Mouse (Mus musculus): ENCODE results near the gene Klrb1b.

Klrb1b gene

GRCm38 (mm10) chr6:128826132-128826531 is at the start of gene Klrb1b, which contains the start of gene Gm44511:
Gene Klrb1b, minus strand, starts transcription at chr6:128826331.
Gene Gm44511, minus strand, starts transcription at chr6:128826315.
- no peak for DNase-seq (ENCODE audit: low read depth)

DNA sequence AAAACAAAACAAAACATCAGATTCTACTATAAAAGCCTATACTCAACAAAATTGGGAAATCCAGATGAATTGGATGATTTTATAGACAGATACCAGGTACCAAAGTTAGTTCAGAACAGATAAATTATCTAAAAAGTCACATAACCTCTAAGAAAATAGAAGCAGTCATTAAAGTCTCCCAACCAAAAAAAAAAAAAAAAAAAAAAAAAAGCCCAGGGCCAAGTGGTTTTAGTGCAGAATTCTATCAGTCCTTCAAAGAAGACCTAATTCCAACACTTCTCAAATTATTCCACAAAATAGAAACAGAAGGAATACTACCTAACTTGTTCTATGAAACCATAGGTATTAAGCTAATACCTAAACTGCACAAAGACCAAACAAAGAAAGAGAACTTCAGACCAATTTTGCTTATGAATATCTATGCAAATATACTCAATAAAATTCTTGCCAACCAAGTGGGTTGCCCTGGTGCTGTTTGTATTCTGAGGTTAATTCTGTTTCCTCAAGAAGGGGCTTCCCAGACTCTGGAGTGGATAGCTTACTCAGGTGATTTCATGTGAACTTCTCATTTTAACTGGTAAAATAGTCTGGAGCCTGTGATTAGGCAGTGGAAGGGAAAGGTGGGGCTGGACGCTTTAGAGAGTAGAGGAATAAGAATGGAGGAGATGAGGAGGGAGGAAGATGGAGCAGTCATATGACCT is 45.9 kb upstream of the Klrb1b start:
- no peak for DNase-seq (ENCODE audit: low read depth)

DNA sequence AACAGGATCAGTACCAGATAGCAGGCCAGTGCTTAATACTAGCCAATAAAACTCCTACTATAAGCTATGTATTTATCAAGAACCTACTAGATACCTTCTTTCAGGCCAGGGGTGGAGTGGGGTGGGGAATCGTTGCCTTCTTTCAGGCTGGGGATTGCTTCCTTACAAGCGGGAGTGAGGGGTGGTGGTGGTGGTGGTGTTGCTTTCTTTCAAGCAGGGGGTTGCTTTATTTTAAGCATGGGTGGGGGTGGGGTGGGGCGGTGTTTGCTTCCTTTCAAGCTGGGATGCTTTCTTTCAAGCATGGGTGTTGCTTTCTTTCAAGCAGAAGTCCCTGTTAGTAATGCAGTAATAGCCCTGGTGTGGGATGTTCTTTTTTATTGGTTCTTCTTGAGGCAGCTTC is 42.7 kb upstream of the Klrb1b start:
- no peak for DNase-seq (ENCODE audit: low read depth)

GRCm38 (mm10) chr6:128857976-128858375 is 31.8 kb upstream of the Klrb1b start:
- no peak for DNase-seq (ENCODE audit: low read depth)

DNA sequence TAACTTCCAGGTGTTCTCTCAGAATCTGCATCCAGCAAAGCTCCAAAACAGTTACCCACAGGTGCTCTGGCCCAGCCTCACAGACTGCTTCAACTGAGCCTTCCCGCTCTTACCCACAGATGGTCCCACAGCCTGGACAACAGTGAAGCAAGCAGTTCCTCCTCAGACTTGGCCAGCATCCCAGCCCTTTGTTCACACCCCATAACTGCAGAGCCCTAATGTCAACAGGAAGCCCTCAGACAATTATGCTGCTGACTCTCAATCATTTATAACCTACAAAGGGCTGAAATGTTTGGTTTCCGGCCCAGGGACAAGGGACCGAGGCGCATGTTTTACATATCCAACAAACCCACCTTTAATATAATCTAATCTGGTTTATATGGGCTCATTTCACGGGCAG is 30.1 kb upstream of the Klrb1b start:
- no peak for DNase-seq (ENCODE audit: low read depth)

DNA sequence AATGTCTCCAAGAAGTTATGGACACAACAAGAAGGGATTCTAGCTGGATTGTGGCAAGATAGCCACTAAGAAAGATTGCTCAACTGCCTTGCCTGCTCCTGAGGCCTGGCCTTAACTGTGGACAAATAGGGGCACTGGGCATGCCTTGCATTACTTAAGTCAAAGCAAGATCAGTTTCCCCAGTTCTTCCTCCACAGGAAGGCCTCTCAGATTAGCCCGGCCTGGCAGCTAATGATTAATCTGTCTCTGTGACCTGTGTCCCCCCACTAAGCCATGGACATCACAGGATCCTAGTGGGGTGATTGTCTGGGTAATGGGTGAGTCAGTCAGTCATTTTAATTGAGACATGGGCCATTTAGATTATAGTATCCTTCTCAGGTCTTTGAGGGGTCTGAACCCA is 29.3 kb upstream of the Klrb1b start:
- no peak for DNase-seq (ENCODE audit: low read depth)

DNA sequence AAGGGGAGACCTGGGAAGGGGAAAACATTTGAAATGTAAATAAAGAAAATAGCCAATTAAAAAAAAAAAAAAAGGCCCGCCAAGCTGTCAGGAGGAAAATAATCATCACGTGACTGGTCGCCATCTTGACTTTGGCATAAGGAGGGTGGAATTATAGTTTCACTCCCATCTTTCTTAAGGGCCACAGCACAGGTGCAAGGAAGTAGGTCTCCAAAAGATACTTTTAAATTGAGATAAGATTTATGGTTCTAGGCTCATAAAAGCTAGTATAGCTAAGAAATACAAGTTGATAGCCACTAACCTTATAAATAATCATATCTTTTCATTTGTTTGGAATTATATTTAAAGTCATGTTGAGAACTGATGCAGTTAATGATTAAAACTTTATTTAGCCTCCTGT is 28.8 kb upstream of the Klrb1b start:
- no peak for DNase-seq (ENCODE audit: low read depth)

GRCm38 (mm10) chr6:128854024-128854820 is 28.1 kb upstream of the Klrb1b start:
- peak; percentile 83 for DNase-seq (ENCODE audit: low read depth)

- DNase-seq (ENCODE audit: low read depth), result no peak
Measured at GRCm38 (mm10) chr6:128852766-128853165, 26.6 kb upstream of the Klrb1b start.

DNA sequence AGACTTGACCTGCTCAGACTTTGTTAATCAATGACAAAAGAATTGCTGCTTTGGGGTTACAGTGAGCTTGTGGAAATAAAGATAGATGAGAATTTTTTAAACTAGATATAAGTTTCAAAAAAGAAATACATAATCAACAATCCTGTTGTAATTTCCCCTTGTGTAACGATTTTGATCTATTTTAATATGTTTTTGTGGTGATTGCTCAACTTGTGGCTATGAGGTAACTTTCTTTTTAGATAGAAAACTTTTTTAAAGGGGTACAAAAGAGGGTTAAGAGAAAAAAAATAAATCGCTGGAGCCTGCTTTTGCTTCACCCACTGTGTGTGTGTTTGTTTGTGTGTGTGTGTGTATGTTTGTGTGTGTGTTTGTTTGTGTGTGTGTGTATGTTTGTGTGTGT is 25.0 kb upstream of the Klrb1b start:
- DNase-seq (ENCODE audit: low read depth), result no peak

GRCm38 (mm10) chr6:128850671-128851070 is 24.5 kb upstream of the Klrb1b start:
- DNase-seq (ENCODE audit: low read depth), result no peak

- DNase-seq (ENCODE audit: low read depth), result peak; percentile 87
Measured at GRCm38 (mm10) chr6:128849902-128850301, 23.8 kb upstream of the Klrb1b start.

- DNase-seq (ENCODE audit: low read depth), result no peak
Measured at GRCm38 (mm10) chr6:128847401-128847800, 21.3 kb upstream of the Klrb1b start.

- no peak for DNase-seq (ENCODE audit: low read depth)
Measured at GRCm38 (mm10) chr6:128845998-128846542, 19.9 kb upstream of the Klrb1b start.

DNA sequence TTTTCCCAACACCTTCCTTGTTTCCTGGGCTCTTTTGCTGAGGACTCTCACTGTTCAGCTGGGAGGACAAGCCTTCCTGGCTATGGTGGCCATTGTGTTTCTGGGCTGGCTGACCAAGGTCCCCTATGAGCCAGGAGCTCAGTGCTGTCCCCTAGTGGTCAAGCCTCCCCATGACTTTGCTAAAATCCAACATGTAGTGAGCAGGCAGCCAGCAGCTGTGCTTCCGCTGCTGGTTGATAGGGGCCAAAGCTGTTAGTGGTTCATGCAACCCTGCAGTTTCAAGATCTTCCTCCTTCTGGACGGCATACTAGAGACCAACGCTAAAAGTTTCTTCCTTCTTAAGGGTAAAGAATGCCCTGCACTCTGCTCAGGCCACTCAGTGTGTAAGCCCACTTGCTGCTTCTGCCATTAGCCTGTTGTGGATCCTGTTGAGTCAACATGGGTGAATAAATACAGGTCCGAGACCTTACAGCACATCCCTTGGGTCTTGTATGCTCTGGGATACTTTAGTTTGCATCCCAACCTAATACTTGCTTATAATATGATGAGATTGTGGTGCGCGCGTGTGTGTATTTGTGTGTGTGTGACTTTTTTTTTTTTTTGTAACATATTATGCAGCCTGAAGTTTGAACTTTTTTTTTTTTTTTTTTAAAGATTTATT is 19.3 kb upstream of the Klrb1b start:
- peak; percentile 86 for DNase-seq (ENCODE audit: low read depth)

- DNase-seq (ENCODE audit: low read depth), result no peak
Measured at GRCm38 (mm10) chr6:128844586-128845080, 18.5 kb upstream of the Klrb1b start.

- peak; percentile 30 for DNase-seq (ENCODE audit: low read depth)
Measured at GRCm38 (mm10) chr6:128844131-128844530, 18.0 kb upstream of the Klrb1b start.

- peak; percentile 89 for DNase-seq (ENCODE audit: low read depth)
Measured at GRCm38 (mm10) chr6:128843479-128843992, 17.4 kb upstream of the Klrb1b start.

DNA sequence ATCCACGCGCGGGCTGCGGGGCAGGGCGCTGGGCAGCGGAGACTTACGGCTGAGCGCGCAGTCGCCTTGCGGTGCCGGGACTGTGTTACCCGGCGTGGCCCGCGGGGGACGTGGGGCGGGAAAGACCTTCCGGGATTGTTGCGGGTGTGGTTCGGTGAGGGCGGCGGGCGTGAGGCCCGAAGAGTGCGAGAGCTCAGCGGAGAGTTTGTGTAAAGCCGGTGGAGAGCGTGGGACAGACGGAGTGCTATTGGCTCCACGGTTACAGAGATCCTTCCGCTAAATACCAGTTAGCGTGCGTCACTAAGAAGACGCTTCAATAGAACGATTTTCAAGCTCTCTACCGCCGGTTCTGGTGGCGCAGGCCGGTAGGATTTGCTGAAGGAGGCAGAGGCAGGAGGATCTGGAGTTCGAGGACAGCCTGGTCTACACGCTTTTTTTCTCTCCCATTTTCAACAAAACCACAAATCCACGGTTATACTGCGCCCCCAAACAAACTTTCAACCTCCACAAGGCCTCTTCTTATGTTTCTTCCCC is 16.9 kb upstream of the Klrb1b start:
- peak; percentile 98 for DNase-seq (ENCODE audit: low read depth)

GRCm38 (mm10) chr6:128842356-128842944 is 16.3 kb upstream of the Klrb1b start:
- no peak for DNase-seq (ENCODE audit: low read depth)

DNA sequence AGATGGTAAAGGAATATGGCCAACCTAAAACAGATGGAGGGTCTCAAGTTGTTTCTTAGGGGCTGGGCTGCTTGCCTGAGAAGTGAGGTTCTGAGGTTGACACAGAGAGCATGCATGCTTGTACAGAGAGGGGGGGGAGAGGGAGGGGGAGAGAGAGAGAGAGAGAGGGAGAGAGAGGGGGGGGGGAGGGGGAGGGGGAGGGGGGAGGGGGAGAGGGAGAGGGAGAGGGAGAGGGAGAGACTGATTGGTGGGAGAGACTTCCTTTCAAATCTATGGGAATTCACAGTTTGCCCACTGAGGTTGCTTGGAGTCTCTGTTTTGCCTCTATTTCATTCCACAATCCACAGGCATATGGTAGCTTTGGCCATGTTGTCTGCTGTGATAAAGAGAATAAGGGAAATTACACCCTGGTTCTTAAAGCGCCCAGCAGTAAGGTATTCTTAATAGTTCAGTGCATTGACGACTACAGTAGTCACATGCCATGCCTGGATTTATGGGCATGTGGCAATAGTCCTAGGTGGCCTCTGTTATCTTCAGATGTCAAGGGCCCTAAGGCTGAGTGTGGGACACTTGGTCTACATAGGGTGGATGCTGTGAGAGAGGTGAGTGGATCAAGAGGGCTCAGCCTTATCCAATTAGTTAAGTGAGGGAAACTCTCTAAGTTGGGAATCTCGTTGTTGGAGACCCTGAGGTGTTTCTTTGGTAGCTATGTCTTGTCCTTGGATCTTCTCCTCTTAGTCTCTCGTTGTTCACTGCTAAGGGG is 15.4 kb upstream of the Klrb1b start:
- no peak for DNase-seq (ENCODE audit: low read depth)

Data from NIH3T3 (cell line).